Mouse (Mus musculus): Measurements from ENCODE around the gene Zfp408.

- no peak for TF ChIP-seq EP300 (IDR thresholded peaks at IDR 0.05; ENCODE audit: low read depth)
- TF ChIP-seq CTCF (IDR thresholded peaks at IDR 0.05; ENCODE audit: low read depth), result no peak
Measured at GRCm38 (mm10) chr2:91667747-91668146, 18.2 kb upstream of the Zfp408 start.
